ENCODE assay signal across 8 mouse cellular contexts in the genomic region with DNA sequence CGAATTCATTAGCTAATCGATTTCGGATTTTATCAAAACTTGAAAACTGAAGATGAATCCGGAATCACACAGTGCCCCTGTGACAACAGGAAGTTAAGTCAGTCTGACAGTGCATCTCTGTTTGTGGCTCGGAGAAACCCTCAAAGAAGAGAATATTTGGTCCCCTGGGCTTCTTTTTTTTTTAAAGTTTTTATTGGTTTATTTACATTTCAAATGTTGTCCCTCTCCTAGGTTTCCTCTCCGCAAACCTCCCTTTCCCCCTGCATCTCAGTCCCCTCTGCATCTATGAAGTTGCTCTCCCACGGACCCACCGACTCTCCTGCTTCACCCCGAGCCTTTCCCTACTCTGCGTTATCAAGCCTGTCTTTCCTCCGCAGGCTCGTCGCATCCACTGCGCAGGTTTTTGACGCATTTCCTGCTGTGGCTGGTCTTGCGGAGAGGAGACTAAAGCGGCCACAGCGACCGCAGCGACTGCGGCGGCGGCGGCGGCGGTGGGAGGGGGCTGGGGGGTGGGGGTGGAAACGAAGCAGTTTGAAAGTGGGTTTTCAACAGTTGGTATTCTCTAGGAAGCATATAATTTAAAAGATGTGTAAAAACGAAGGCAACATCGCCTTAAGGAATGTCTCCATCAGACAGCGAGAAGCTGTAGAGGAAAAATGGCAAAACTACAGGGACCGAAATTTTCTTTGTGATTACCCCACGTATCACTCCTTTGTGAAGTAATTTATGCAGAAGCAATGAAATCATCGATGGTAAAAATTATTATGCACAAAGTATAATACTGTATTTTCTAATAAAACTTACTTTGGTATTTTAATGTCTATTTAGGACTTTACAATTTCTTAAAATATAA.
A peak's percentile ranks its signal among the peaks of the same experiment; 100 is the strongest.
DNase-seq lines count a peak whose midpoint lies in the region; ATAC-seq and TF ChIP-seq lines count a peak whose summit lies in the region.
"Not testable (repeated sequence)": the region's sequence is repeated elsewhere in the genome, so short reads cannot be mapped to it uniquely, and the experiment has no call there.

No protein-coding gene starts in this region.

- ATAC-seq in forebrain, embryonic 11.5 days (replicated peaks; ENCODE audit: low FRiP score), result peak; percentile 98
- 0 out of 2 replicates have a peak, but pooled peaks have one; percentile 47 for ATAC-seq in heart, embryonic 15.5 days (replicated peaks; ENCODE audit: insufficient number of reproducible peaks, insufficient read depth, low FRiP score, low read depth)
- ATAC-seq in kidney, embryonic 16.5 days (ENCODE audit: low FRiP score, low TSS enrichment), result peak; percentile 94
- ATAC-seq in limb, embryonic 11.5 days (ENCODE audit: insufficient number of reproducible peaks, low FRiP score, low TSS enrichment, low read depth), result peak; percentile 87; the same call in 1 of the 2 replicates

- not testable (repeated sequence) for H3K9me3 ChIP-seq in ES-E14 (ENCODE audit: control insufficient read depth, insufficient read depth, low read depth, low read length); forebrain, embryonic 11.5 days (ENCODE audit: control insufficient read depth, low read length); heart, embryonic 15.5 days (replicated peaks); kidney, embryonic 16.5 days (ENCODE audit: low read length); limb, embryonic 11.5 days (ENCODE audit: control insufficient read depth, low read length); midbrain, embryonic 10.5 days (replicated peaks)

- not testable (repeated sequence) for H3K27ac ChIP-seq in ES-E14 (ENCODE audit: insufficient read depth, low read depth, low read length, poor library complexity, severe bottlenecking); forebrain, embryonic 11.5 days (ENCODE audit: low read depth, low read length); heart, embryonic 15.5 days; kidney, embryonic 16.5 days (ENCODE audit: low read length); limb, embryonic 11.5 days (replicated peaks; ENCODE audit: low read depth, low read length)
- H3K27ac ChIP-seq in midbrain, embryonic 10.5 days (replicated peaks), result peak overlapping the region; percentile 76

- not testable (repeated sequence) for H3K27me3 ChIP-seq in forebrain, embryonic 11.5 days (ENCODE audit: control insufficient read depth, insufficient read depth, low read length); heart, embryonic 15.5 days; kidney, embryonic 16.5 days (ENCODE audit: insufficient read depth, low read length); limb, embryonic 11.5 days (ENCODE audit: control insufficient read depth, insufficient read depth, low read length); midbrain, embryonic 10.5 days (ENCODE audit: low read depth, poor library complexity, severe bottlenecking)

- peak overlapping the region; percentile 32; the same call in 1 of the 2 replicates for H3K4me2 ChIP-seq in forebrain, embryonic 11.5 days (ENCODE audit: low read depth, low read length, severe bottlenecking)
- peak overlapping the region; percentile 60 for H3K4me2 ChIP-seq in heart, embryonic 15.5 days
- H3K4me2 ChIP-seq in kidney, embryonic 16.5 days (replicated peaks; ENCODE audit: low read depth, low read length), result peak overlapping the region; percentile 55
- H3K4me2 ChIP-seq in limb, embryonic 11.5 days (ENCODE audit: low read depth, severe bottlenecking), result peak overlapping the region; percentile 24

- WGBS in forebrain, embryonic 11.5 days, result 14% methylated on average over 33 of the region's 33 CpGs
- WGBS in heart, embryonic 15.5 days, result 9% methylated on average over 33 of the region's 33 CpGs
- WGBS in kidney, embryonic 16.5 days, result 13% methylated on average over 33 of the region's 33 CpGs
- 10% methylated on average over 33 of the region's 33 CpGs for WGBS in limb, embryonic 11.5 days
- WGBS in midbrain, embryonic 10.5 days, result 10% methylated on average over 33 of the region's 33 CpGs

- in situ Hi-C loops in ES-E14 (cut with MboI; ENCODE audit: low sequenced_read_pairs in 2 of 2, unreplicated experiment in 2 of 2), result not testable (repeated sequence)

- not testable (repeated sequence) for H3K4me1 ChIP-seq in ES-E14 (ENCODE audit: control insufficient read depth in 2 of 2, insufficient read depth in 2 of 2, low read length in 2 of 2, poor library complexity in 1 of 2); forebrain, embryonic 11.5 days (replicated peaks; ENCODE audit: control insufficient read depth, insufficient read depth, low read length); heart, embryonic 15.5 days (replicated peaks); kidney, embryonic 16.5 days (ENCODE audit: insufficient read depth, low read length); limb, embryonic 11.5 days (ENCODE audit: control insufficient read depth, insufficient read depth, low read length); midbrain, embryonic 10.5 days

- H3K9ac ChIP-seq in ES-E14 (ENCODE audit: insufficient read depth, low read depth, low read length, poor library complexity, severe bottlenecking); heart, embryonic 15.5 days; limb, embryonic 11.5 days (ENCODE audit: low read length): not testable (repeated sequence)
- peak overlapping the region; percentile 20; the same call in 1 of the 2 replicates for H3K9ac ChIP-seq in forebrain, embryonic 11.5 days (ENCODE audit: low read length)
- H3K9ac ChIP-seq in kidney, embryonic 16.5 days (replicated peaks; ENCODE audit: low read length), result peak overlapping the region; percentile 41; the same call in 1 of the 2 replicates

- H3K36me3 ChIP-seq in ES-E14 (ENCODE audit: control insufficient read depth, insufficient read depth, low read length, poor library complexity, severe bottlenecking); forebrain, embryonic 11.5 days (ENCODE audit: control insufficient read depth, insufficient read depth, low read length); heart, embryonic 15.5 days; kidney, embryonic 16.5 days (ENCODE audit: insufficient read depth, low read length); limb, embryonic 11.5 days (ENCODE audit: control insufficient read depth, insufficient read depth, low read length); midbrain, embryonic 10.5 days: not testable (repeated sequence)

- DNase-seq in ES-E14 (ENCODE audit: low read depth, low spot score), result peak; percentile 29
- peak; percentile 57 for DNase-seq in cerebellum, adult 11-12 months
- DNase-seq in forebrain, embryonic 11.5 days (ENCODE audit: low spot score), result peak; percentile 82
- peak; percentile 78 for DNase-seq in limb, embryonic 11.5 days (ENCODE audit: low spot score)
- DNase-seq in midbrain, embryonic 10.5 days (ENCODE audit: low spot score), result peak; percentile 78
- peak; percentile 35 for DNase-seq in right cerebral cortex, postnatal 14 days

- peak overlapping the region; percentile 25 to 54; a peak in 3 of 4 replicates for H3K4me3 ChIP-seq in ES-E14 (ENCODE audit: insufficient read depth in 1 of 2, low read depth in 1 of 2, low read length in 2 of 2, poor library complexity in 1 of 2, severe bottlenecking in 1 of 2)
- H3K4me3 ChIP-seq in forebrain, embryonic 11.5 days (ENCODE audit: low read depth, low read length), result peak overlapping the region; percentile 31
- H3K4me3 ChIP-seq in heart, embryonic 15.5 days, result peak overlapping the region; percentile 46
- peak overlapping the region; percentile 41 for H3K4me3 ChIP-seq in kidney, embryonic 16.5 days (ENCODE audit: low read length)
- peak overlapping the region; percentile 23 for H3K4me3 ChIP-seq in limb, embryonic 11.5 days (ENCODE audit: low read depth, low read length)
- peak overlapping the region; percentile 51 for H3K4me3 ChIP-seq in midbrain, embryonic 10.5 days

TF ChIP-seq in ES-E14, 5 proteins besides CTCF, POLR2A, EP300 and RAD21:
- peak; percentile 84 for TF ChIP-seq ZNF384 (IDR thresholded peaks at IDR 0.05; ENCODE audit: low read depth, low read length)

Comparison
In these comparisons a context has a peak if more than half of its experiments do, and no peak if none do; other contexts are left out.
1. DNase-seq: peak in every context shown above with its lines; median percentile 82 in forebrain, embryonic 11.5 days; 78 in limb, embryonic 11.5 days; 78 in midbrain, embryonic 10.5 days; 57 in cerebellum, adult 11-12 months; 35 in right cerebral cortex, postnatal 14 days; 29 in ES-E14.
2. ATAC-seq: peak in every context shown above with its lines; median percentile 98 in forebrain, embryonic 11.5 days; 94 in kidney, embryonic 16.5 days; 87 in limb, embryonic 11.5 days; 47 in heart, embryonic 15.5 days.